Mouse (Mus musculus) frontal cortex, postnatal 14 days (tissue): ENCODE results near the gene Cstf3.

Experiments
- DNase-seq, 2 experiments: peaks; one replicate each; pipeline ENCODE4 v3.0.0; 2022; ENCODE audit warnings: low spot score in 2 of 2

Gene Cstf3

DNA sequence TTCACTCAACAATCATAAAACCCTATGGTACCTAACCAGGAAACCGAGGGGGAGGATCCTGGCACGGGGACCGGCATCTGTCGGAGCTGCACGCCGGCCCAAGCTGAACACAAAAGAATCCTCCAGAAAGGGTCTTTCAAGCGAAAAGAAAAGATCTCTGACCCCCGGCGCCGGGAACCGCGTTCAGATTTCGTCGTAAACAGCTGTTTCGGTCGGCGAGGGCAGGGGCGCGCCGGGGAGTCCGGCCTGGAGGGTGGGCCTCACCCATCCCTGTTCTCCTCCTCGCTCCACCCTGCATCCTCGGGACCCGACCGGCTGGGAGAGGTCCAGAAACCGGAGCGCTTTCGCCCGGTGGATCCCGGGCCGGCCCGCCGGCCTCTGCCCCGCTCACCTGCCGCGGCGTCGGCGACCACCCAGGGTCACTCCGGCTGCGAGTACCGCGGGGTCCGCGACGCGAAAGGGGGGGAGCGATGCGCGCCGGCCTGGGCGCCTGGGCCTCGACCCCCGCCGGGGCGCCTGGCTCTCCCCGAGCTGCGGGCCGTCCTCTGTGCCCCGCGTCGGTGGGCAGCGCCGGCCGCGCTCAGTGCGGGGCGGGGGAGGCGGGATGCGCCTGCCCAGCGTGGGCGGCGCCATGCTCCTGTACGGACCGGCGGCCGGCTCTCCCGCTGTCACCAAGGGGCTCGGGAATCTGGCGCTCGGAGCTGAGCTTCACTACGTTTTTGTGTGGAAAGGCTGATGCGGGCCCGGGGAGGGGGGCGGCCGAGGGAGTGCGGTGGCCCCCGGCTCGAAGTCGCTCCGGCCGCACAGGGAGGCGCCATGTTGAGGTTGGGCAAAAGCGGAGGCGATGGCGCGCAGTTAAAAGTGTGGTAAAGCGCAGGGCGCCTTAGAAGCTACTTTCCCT is 121.5 kb downstream of the Cstf3 start, which contains the start of gene Tcp11l1:
Tcp11l1 (minus strand) TSS at position 585 of the 901 bp plus-strand sequence.
- peak; percentile 52 to 55 for DNase-seq

DNA sequence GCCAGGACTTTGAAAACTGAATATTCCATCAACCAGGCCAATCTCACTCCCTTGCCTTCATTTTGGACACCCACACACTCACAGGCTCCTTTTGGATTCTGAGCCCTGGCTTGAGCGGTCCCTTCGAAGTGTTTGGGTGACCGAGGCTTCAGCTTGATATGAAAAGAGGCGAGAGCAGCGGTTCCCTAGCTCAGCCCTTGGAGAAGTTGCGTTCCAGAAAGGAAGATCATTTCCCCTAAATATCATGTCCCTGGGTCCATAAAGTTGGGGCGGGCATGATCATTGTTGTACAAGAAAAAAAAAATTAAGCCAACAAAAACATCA is 122.1 kb downstream of the Cstf3 start:
- no peak for DNase-seq

DNA sequence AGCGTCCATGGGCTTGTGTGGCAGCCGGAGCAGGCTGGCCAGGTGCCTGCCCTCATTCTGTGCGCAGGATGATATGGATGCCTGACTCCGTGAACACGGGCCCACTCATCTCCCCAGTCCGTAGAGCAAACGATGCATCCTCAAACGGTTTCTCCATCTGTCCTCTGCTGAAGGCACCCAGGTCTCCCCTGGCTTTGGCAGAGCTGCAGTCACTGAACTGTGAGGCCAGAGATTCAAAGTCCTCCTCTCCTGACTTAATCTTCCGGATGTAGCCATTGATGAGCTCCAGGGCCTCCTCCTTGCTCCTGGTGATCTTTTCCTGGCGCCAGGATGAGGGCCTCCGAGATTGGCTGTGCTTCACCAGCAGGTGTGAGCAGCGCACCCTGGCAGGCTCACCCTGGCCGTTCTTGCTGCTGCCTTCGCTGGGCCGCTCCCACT is 124.0 kb downstream of the Cstf3 start:
- DNase-seq: no peak
